Mouse (Mus musculus): Measurements from ENCODE around the gene Galnt12.

The Galnt12 gene

DNA sequence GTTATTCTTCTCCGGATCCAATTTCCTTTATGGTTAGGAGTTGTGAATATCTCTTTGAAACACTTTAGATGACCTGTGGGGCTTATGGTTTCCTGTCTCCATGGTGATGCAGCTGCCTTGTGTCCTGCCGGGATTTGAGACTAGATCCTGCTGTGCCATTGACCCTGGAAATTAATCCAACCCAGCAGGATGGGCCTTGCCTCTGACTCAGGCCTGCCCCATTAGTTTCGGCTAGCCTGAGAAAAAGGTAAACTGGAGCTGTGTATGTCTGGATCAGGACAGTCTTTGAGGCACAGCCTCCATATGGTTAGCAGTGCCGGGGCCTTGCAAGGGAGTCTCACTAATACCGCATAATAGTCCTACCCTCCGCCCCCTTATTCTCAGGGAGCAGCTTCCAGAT lies 1.9 kb downstream of the Galnt12 start:
- DNase-seq (ENCODE audit: low spot score) = no peak

DNA sequence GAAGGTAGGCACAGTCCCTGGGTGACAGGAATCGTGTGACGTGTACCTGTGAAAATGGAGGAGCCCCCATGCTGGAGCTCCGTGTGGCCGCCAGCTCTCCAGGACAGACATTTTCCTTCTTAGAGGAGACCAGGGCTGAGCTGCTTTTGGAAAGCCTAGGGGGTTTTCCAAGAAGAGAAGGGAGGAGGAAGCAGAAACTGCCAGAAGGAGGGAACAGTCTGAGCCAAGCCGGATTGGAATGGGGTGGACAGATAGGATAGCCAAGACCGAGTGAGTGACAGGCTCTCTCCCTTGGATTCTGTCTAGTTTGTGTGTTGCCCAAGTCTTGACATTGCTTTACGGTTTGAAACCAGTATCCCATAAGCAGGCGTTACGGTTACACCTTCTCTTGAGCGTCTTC lies 11.9 kb downstream of the Galnt12 start:
- no peak for DNase-seq (ENCODE audit: low spot score)

DNA sequence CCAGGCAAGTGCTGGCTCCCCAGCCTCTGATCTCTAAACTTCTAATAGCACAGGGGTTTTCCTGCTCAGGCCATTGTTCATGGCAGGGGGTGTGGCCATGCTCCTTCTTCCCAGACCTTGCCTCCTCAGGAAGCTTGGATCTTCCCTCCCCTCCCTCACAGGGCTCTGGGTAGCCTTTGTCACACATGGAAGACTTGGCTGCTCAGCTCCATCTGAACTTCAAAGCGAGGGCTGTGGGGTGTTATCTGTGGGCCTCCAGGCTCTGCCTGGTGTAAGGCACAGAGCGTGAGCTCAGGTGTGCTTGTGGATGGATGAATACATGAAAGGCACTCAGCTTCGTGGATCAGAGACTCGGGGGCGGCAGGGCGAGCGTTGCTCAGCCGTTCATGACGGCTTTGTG lies 20.2 kb downstream of the Galnt12 start:
- no peak for DNase-seq (ENCODE audit: low spot score)

DNA sequence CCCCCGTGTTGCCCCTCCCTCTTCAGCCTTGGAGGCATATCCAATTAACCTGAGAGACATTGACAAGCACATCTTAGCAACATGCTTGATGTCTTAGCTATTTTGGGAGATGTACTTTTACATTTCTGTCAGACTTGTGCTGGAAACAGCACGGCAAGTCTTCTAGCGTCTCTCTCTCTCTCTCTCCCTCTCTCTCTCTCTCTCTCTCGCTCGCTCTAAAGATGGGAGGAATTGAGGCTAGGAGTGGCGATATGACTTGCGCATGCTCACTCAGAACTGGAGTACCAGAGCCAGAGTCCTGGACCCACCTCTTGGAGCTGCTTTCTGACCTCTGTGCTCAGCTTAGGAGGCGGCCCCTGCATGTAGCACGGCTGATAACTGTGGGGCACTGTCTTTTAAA lies 20.9 kb downstream of the Galnt12 start:
- no peak for DNase-seq (ENCODE audit: low spot score)

DNA sequence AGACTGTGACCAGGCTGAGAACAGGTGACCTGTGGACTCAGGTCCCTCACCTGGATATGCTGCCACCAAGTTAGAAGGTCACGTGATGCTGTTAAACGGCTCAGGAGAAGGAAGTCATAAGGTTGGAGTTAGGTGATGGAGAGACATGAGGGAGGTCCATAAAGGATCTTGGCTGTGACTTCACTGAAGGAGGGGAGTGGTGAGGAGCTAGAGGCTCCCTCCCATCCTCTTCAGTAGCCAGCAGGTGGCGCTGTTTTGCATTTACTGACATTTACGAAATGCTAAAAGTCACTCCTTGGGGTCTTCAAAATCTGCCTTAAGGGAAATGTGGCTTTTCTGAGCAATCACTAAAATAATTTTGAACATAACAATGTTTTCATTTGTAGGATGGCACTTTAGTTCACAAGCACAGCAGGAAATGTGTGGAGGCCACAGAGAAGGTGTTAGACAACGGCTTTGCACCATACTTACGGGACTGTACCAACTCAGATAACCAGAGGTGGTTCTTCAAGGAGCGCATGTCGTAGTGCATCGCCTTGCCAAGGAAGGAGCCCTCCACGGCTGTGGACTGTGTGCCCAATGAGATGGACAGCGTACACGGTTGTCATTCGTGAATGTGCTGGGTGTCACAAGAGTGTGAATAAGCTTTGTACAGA lies 30.5 kb downstream of the Galnt12 start:
- peak; percentile 52 for DNase-seq (ENCODE audit: low spot score)

DNA sequence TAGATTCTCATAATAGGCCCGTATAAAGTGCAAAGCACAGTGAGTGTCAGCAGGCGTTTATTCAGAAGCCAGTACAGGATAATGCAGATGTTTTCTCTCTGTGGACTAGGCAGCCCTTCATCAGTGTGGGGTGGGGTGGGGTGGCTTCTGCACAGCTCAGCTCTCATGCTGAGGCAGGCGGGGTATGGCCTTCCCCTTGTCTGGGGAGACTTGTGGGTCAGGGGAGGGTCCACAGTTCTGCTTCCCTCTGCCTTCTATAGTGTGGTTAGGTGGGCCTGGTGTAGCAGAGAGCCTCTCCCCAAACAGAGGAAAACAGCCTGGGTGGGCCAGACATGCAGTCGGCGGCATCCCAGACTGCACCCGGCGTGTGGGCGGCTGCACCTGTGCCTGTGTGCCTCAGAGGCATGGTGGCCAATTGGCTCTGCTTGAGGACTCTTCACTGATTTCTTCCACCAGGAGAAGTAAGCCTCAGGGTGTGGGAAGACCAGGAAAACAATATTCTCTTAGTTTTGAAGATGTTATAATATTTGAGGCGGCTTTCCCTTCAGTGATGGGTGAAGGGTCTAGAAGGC lies 32.5 kb downstream of the Galnt12 start:
- no peak for DNase-seq (ENCODE audit: low spot score)

DNA sequence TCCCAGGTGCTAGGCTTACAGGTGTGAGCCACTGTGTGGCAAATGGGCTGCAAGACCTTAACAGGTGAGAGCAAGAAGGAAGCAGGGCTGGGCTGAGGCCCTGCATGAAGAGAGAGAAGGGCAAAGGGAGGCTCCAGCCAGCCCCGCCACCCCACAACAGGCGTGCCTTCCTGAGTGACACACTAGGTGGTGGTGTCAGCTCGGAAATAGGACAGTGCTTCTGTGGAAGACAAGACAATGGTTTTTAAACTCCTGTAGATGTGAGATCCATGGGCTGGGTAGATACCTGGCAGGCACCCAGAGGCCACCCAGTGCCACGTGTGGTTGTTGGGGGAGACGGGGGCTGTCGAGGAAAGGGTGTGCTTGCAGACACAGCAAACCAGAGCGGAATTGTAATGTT lies 36.8 kb downstream of the Galnt12 start:
- no peak for DNase-seq (ENCODE audit: low spot score)

DNA sequence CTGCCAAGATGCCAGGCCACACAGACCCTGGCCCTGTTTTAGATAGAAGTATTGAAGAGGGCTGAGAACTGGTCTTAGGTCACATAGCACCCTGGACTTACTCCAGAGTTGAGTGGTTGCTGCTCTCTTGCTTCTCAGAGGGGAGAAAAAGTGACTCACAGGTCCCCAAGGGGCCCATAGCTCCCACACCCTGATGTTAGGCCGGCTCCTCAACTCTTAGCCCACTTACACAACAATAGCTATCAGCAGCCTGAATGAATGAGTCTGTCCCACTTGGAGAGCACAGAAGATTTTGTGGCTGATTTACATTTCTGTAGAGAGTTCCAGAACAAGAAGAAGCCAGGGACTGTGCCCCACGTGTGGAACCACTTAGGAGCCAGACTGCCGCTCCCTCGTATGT lies 37.9 kb downstream of the Galnt12 start:
- DNase-seq (ENCODE audit: low spot score) = no peak

DNA sequence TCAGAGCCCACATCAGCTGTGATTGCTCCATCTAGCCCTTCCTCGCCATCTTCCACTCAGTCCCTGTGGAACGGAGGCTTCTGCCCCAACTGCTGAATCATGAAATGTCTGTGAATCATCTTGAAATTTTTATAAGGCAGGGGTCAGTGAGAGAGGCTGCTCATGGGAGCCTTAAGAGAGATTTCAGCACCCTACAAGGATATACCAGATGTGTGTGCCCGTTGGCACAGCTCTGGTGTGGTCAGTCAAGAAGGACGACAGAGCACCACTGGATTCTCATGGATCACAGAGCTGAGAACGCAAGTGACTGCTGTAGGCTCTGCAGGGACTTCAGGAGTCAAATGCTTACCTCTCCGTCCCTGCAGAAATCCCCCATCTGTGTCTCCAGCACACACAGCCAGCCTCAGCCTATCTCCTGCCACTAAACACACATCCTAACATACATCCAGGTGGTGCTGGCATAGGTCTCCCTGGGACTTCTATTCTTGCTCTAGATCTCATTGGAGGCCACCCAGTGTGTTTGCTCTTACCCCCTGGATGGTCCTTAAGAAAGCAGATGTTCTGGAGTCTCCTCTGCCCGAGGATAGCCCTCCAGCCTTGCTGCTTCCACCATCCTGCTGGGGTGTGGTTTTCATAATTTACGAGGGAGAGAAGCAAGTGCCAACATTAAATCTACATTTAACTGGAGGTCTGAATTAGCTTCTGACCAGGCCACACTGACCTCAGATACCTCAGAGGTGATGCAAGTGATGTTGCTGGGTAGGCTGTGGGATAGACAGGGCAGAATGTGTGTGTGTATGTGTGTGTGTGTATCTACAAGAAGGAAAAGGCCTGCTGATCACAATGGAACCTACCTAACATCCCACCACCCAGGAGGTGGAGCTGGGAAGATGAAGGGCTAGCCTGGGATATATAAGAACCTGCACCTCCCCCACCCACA lies 38.7 kb downstream of the Galnt12 start:
- no peak for DNase-seq (ENCODE audit: low spot score)

DNA sequence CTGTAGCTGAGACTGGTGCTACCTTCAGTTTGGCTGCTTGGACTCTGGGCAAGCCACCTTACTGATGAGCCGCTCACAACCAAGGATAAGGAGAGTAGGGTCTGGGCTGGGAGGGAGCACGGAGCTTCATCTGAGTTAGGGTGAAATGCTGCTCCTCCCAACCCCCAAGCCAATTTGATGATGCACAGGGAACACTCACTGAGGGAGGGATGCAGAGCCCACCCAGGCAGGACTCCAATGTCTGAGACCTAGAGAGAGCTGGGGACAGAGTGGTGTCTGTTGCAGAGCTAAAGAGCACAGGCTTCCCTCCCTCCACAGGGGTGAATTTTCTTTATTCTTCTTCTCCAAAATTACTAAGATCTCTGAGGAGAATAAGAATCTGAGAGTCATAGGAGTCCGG lies 40.2 kb downstream of the Galnt12 start:
- DNase-seq (ENCODE audit: low spot score) = no peak

DNA sequence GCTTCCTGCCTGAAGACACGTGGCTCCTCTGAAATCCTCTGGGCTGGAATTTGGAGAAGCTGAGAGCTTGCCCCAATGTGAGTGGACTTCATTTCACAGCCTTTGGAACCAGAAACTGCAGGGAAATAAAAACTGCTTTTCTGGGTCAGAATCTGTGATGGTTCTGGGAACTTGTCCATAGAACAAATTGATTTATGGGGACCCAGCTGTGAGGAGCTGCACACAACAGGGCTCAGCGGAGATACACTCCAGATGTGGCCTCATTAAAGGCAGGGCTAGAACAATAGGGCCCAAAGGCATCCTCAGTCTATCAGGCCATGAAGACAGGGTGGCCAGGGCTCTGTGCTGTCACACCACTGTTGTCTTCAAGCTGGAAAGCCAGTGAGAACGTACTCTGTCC lies 40.7 kb downstream of the Galnt12 start:
- DNase-seq (ENCODE audit: low spot score) = no peak

DNA sequence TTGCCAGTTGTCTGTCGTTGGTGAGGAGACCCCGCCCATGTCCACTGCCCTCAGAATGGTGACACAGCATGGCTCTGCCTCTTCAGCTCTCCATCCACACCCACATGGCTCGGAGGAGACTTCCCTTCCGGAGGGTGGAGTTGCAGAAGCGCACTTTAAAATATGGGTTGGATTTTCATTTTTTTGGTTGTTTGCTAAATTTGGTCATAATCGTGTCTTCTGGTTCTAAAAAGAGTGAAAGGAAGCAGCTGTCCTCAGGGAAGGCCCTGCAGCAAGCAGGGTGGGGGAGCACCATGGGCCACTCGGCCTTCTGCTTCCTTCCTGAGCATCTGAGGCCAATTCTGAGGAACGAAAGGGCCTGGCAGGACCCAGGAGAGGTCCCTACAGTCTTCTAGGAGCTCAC lies 45.0 kb downstream of the Galnt12 start:
- no peak for DNase-seq (ENCODE audit: low spot score)

DNA sequence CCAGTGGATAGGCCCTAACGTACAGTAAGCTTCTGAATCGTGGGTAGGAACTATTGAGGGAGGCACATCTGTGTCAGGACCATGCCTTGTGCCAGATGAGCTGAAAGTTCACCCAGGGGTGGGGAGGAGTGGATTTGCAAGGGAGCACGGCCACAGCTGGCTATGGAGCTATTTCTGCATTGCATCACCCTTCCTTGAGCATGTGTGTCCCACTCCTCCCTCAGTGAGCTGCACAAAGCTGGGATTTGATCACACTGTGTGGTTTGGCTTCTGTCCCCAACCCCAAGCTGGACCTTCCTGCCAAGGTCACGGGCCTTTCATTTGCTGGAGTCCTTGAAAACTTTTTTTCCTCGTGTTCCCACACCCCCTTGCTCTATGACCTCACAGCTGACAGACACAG lies 45.8 kb downstream of the Galnt12 start:
- no peak for DNase-seq (ENCODE audit: low spot score)

DNA sequence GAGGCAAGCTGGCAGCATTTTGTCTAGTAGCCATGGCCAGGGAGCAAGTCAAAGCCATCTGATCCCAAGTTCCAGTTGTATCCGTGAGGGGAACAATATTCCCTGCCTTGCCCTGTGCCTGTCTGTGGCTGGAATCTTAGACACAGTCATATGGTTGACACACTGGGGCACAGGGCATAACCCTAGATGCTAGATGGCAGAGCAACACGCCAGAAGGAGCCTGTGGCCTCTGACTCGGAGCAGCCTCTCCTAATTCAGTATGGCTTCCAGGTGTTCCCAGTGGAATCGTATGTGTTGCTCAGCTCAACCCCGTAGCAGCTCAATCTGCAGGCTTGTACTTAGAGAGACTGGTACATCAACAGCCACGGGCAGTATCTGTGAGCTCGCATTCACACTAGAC lies 46.7 kb downstream of the Galnt12 start:
- DNase-seq (ENCODE audit: low spot score) = no peak

DNA sequence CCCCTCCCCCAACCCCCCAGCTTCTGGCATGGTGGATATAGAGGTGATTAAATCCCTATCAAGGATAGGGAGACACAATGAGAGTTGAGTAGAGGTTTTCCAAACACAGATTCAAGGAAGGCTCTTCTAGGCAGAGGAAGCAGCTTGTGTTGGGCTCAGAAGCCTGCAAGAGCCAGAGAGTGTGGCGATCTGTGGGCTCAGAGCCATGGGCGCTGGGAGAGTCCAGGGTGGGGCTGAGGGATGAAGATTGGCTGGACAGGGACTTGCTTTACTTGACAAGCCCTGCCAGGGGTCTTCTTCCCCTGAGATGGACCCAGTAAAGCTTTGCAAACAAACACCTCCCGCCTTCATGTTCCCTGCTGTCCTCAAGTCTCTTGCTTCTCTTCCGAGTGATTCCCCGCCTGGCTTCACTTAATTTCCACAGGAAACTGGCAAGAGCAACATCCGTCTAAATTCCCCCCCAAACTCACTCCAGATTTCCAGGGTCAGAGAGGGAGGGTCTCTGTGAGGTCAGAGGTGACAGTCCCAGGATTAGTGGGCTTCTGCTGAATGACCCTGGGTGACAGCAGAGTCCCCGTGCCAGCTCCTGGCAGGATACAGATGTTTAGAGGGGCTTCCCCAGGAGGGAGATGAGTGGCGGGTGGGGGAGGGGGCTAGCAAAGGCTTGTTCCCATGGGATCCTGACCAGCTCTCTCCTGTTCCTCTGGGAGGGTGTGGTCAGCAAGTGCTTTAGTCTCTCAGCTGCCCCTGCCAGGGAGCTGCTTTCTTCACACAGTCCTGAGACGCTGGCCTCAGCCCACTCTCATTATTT lies 47.5 kb downstream of the Galnt12 start:
- no peak for DNase-seq (ENCODE audit: low spot score)

DNA sequence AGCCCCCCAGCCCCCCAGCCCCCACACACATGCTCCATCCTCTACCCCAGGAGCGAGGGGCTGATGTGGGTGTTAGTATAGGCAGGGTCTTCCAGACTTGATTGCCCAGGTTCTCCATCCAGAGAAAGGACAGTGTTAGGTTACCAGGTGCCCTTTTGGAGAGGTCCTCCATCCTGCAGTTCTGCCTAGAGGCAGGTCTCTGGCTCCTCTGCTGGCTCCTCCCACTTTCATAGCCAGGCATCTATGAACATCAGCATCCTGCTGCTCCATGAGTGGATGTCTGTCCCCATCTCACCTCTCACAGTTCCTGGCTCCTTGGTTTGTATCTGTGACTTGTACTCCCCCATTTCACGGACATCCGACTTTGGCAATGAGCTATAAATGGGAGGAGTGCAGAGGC lies 48.6 kb downstream of the Galnt12 start:
- DNase-seq (ENCODE audit: low spot score) = no peak

DNA sequence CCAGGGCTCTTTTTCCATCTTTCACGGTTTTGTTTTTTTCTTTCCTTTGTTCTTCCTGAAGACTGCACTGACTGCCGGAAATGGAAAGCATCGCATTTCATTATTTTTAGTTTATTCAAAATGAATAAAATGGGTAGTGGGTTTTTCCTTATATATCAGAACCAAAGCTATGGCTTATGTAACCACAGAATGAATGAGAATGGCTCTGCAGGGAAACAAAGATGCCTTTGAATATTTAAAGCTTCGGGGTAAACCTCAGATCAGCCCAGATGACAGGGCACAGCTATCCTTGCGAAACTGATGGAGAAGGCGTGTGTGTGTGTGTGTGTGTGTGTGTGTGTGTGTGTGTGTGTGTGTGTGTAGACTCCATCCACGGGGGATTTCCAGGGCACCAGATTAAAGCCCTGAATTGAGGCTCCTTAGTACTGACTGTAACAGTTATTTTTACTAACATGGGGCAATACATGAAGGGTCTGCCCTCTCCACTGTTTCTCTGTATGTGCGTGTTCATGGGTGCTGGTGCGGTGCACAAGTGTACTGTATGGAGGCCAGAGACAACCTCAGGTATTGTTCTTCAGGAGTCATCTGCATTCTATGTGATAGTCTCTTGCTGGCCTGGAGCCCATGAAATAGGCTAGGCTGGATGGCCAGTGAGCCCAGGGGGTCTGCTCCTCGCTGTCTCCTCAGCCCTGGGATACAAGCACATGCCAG lies 49.9 kb downstream of the Galnt12 start:
- no peak for DNase-seq (ENCODE audit: low spot score)

DNA sequence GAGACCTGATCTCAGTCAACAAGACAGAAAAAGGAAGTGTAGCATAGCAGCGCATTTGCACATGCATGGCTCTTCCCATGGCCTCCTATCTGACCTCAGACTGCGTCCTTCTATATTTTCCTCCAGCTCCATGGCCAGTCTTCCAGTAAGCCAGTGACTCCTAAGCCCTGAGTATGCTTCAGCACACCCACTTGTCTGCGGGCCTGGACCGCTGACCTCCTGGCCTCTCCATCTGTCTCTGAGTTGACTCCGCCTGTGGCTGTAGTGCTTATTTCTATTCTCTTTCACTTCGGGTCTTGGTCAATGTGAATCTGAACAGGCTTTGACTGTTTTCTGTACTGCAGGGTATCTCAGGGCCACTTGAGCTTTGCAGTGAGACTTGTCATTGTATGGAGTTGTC lies 52.1 kb downstream of the Galnt12 start:
- DNase-seq (ENCODE audit: low spot score) = no peak

DNA sequence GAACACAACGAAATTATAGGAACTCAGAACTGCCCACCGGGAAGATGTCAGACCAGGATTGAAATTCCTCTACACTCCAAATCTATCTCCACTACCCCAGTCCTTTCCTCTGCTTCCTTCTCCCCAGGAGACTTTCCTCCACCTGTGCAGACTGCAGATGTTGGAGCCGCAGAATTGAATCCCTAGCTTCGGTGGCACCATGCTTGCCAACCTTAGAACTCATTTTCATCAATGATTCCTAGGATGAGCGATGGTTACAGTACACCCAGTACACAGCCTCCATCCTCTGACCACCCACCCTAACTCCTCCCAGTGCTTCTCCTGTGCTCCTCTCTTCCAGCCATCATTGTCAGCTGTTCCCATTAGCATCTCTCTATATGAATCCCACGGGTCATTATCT lies 53.6 kb downstream of the Galnt12 start:
- DNase-seq (ENCODE audit: low spot score) = no peak

DNA sequence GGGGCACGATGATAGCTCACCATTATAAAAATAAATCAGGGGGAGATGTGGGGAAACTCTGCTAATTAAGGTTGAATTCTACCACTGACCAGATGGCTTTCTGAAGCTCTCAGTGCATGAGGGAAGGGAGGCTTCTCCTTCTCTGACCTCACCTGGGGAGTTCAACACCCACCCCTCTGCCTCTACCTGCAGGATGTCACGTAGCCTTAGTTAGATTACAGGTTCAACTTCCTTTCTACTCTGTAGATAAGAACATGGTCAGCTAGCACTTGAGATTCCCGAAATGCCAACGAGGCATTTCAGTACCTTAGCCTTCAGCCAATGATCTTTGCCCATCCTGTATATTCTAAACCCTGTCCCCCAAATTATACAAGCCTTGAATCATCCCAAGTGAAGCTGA lies 54.9 kb downstream of the Galnt12 start:
- DNase-seq (ENCODE audit: low spot score) = no peak

DNA sequence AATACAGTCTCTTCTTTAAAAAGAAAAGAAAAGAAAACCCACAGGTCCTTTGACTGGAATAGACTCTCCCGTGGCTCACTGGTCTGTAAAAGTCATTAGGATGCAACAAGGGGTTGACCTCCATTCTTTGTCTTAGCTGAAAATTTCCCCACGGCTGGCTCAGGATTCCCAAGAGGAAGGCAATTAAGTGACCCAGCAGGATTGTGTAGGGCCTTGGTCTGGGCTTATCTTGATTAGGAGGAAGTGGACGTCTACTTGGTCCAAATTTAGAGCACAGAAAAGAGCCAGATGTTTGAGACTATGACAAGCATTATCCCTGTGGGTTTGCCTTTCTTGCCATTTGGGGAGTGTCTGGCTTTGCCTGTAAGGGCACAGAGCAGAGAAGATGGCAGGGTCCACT lies 58.3 kb downstream of the Galnt12 start:
- DNase-seq (ENCODE audit: low spot score) = no peak

DNA sequence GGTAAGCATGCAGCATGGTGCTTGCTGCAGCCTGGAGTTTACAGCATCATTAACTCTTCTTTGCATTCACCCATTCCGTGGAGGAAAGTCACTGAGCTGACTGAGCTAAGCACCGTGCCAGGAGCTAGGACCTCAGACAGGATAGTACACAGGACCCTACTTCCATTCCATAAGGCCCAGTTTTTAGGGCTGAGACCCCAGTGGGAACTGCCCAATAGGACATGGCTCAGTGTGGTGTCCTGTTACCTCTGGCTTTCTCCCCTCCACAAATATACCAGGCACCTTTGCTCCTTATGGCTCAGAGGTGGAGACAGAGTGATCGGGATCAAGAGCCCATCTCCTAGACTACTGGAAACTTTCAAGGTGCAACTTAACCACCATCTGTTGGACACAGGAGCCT lies 59.1 kb downstream of the Galnt12 start:
- no peak for DNase-seq (ENCODE audit: low spot score)

All from ovary, postnatal 14 days (tissue).